Mouse (Mus musculus): ENCODE data around the gene Spem1. TPM values are rescaled to one million over a fixed set of nuclear protein-coding genes. Genes with fewer than 3 reads are reported as not detected.

The Spem1 gene
- total RNA-seq, 2 experiments from 2014 or later, result 0.34 to 0.54 TPM

DNA sequence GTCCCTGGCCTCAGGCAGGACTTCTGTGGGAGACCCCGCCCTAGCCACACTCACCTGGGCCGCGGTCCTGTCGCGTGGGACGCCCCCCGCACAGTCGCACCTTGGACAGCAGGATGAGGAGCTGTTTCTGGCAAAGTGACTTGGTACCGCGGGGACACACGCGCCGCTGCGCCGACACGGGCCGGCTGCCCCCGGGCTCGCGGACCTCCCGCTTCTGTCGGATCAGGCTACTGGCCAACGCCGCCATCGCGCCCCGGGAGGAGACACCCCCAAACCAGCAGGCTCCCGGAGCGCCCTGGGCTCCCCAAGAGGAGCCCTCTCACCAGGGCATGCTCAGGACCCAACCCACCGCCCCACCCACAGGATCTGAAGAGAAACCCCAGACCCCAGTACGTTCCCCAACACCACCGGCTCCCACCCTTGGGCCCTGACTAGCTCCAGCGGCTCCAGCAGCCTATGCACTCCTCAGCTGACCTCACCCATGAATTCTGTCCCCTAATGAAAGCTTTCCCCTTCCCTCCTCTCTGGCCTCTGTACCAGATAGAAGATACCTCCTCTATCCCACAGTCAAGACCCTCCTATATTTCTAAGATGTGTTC is 20.5 kb downstream of the Spem1 start, which contains the start of gene Fgf11:
TSS of gene Fgf11 (minus strand) at position 479 of the 599 bp plus-strand sequence.
- DNase-seq (ENCODE audit: low spot score in 2 of 2), result peak in 1 of 2 experiments; percentile 47

DNA sequence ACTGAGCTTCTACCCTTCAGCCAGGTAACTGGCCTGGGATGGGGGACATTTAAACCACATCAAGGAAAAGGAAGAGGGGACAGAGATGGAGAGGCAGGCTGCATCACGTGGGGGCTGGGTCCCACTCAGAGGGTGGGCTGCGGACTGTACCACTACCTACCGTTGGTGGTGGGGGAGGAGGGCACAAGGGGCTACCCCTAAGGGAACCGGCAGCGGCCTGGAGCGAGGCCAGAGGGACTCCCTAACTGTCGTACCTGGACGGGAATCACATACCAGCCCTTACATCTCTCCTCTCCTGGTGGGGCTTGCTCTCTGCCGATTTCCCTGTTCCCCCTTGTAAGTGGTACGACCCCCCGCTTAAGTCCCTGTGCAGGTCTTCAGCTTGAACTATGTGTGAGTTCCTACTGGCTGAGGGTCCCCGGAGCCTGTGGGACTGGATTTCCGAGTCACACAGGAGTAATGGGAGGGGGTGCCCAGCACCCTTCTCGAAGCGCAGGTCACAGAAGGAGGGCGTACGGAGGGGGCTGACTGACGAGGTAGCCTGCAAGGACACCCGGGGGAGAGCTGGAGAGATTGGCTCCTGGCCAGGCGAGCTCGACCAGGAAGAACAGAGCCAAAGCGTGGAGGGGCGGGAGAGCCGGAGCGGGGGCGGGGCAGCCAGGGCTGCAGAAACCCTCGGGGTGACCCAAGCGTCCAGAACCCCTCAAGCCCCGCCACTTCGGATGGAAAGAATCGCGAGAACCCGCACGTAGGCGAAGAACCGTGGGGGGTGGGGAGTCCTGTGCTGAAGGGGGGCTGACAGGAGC is 21.4 kb downstream of the Spem1 start:
- peak; percentile 79 to 85 for DNase-seq (ENCODE audit: low spot score in 2 of 2)

DNA sequence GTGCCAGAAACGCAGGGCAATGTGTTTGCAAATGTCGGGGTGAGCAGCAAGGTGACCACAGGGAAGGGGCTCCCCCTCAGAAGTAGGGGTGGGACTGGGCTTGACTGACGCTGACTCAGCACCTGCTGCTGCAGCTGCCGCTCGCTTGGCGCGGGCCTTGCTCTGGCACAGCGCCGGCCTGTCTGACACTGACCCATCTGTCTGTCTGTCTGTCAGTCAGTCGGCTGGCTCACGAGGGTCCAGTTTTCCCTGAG is 21.9 kb downstream of the Spem1 start:
- peak; percentile 78 to 79 for DNase-seq (ENCODE audit: low spot score in 2 of 2)

GRCm38 (mm10) chr11:69799394-69800137 is 22.4 kb downstream of the Spem1 start:
- peak; percentile 38 to 46 for DNase-seq (ENCODE audit: low spot score in 2 of 2)

DNA sequence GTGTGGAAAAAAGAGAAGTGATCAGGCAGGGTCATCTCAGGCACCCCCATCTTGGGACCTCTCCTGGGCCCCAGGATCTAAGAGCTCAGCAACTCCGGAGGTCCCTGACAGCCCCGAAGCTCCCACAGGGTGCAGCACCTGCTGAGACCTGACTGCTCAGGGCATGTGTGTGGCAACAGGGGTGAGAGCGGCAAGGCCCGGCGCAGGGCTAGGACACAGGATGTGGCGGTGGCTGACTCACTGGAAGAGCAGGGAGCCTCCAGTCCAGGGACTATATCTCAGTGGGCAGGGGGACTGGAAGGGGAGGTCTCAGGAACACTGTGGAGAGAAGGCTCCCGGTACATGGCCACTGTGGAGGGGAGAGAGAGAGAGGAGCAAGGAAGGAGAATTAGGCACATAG is 24.1 kb downstream of the Spem1 start:
- no peak for DNase-seq (ENCODE audit: low spot score in 2 of 2)

DNA sequence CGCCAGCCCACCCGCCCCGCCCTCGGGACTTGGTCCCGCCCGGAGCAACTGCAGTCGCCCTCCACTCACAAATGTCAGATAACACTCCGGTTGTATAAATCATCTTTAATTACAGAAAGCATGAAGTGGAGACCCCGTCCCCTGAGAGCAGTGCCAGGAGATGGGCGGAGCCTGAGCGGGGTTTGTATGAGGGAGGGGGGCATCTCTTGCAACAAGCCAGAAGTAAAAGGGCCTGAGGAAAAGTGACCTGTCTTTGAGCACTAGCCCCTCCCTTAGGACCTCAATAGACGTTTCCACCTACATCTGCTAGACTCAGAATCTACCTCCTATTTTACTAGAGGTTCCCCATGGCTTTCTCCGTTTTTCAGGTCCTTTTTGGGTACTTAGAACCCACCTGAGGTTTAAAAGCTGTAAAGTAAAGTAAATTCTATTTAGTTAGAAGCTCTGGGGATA is 26.0 kb downstream of the Spem1 start:
- no peak for DNase-seq (ENCODE audit: low spot score in 2 of 2)

DNA sequence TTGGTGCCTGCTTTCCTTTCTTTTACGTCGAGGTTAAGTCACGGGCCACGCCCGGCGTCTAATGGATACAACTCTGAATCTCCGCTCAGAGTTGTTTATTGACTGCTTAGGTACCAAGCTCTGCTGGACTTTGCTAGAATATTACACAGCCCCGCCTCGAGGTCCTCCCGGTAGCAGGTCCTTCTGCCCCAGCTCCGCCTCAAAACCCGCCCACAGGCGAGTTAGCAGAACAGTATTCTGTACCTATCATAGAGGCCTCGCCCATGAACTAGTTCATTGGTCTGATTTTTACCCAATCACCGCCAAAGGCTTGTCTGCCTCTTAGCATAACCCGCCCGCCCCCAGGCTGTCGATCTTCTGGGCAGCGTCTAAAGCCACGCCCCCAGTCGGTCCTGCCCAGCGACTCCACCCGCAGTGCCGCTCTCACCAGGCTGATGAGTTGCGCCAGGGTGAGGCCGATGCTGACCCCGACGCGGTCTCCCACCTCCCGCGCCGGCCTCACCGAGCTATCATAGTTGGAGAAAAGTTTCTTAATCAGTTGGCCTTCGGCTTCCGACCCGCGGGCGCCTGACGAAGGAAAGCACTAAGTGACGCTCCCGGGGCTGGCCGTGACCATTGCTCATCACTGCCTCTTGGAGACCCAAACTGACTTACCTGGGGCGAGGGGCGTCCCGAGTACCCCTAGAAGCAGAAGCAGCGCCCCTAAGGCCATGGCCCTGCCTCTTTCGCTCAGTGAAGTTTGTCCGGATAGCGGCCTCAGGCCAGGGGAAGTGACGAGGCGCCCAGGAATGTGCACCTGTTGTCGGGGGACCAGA is 26.6 kb downstream of the Spem1 start, which contains the start of gene Chrnb1:
TSS of gene Chrnb1 (minus strand) at position 776 of the 815 bp plus-strand sequence.
- peak; percentile 83 to 88 for DNase-seq (ENCODE audit: low spot score in 2 of 2)

- no peak for DNase-seq (ENCODE audit: low spot score in 2 of 2)
Observed at GRCm38 (mm10) chr11:69793429-69793828, 28.6 kb downstream of the Spem1 start.

GRCm38 (mm10) chr11:69791420-69791819 is 30.6 kb downstream of the Spem1 start:
- DNase-seq (ENCODE audit: low spot score in 2 of 2), result no peak

DNA sequence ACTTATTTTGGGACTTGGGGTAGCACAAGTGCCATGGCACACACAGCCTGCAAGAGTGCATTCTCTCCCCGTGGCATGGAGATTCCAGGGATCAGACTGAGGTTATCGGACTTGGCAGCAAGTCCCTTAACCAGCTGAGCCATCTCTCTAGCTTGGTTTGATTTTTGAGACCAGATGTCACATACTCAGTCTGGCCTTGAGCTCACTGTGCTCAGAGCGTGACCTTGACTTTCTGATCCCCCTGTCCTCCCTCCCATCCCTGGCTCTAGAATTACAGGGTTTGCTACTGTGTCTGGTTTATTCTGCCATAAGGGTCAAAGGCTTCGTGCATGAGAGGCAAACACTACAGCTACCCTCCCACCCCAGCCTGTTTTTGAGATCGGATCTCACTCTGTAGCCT is 32.5 kb downstream of the Spem1 start:
- no peak for DNase-seq (ENCODE audit: low spot score in 2 of 2)

GRCm38 (mm10) chr11:69787306-69787705 is 34.7 kb downstream of the Spem1 start:
- DNase-seq (ENCODE audit: low spot score in 2 of 2), result no peak

DNA sequence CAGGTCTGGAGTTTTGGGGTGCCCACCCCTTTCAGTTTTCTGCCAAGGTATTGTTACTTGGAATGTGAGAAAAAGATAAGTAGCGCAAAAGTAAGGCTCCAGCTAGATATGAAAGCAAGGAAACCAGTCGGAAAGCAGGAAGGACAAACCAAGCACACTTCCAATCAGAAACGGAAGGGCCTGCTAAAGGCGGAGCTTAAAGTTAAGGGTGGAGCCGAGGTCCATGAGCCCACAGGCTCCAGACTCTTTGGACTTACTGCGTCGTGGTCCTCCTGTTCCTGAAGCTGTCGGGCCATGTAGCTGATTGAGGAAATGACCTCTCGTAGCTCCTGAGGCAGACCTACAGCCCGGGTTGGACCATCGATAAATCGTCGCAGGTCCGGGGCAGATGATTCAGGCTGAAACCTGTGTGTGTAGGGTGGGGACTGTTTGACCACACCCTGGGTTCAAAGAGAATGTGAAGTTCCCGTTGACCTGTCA is 37.1 kb downstream of the Spem1 start:
- DNase-seq (ENCODE audit: low spot score in 2 of 2), result no peak

DNA sequence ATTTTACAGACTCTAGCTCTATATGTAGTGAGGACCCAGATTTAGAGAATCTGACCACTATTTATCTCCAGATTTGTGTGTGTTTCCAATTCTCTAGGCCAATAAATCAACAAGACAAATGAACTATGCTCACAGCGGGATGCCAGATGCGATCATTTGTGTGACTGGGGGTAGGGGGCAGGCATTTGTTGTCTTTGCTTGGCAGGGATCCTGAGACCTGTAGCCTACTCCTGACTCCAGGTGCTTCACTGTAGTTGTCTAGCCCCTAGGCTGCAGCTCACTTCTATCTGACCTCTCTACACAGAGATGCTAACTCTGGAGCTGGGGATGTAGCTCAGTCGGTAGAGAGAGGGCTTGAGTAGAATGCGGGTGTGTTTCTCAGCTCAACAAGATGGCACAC is 40.2 kb downstream of the Spem1 start:
- no peak for DNase-seq (ENCODE audit: low spot score in 2 of 2)

- DNase-seq (ENCODE audit: low spot score in 2 of 2), result no peak
Observed at GRCm38 (mm10) chr11:69778985-69779384, 43.0 kb downstream of the Spem1 start.

DNA sequence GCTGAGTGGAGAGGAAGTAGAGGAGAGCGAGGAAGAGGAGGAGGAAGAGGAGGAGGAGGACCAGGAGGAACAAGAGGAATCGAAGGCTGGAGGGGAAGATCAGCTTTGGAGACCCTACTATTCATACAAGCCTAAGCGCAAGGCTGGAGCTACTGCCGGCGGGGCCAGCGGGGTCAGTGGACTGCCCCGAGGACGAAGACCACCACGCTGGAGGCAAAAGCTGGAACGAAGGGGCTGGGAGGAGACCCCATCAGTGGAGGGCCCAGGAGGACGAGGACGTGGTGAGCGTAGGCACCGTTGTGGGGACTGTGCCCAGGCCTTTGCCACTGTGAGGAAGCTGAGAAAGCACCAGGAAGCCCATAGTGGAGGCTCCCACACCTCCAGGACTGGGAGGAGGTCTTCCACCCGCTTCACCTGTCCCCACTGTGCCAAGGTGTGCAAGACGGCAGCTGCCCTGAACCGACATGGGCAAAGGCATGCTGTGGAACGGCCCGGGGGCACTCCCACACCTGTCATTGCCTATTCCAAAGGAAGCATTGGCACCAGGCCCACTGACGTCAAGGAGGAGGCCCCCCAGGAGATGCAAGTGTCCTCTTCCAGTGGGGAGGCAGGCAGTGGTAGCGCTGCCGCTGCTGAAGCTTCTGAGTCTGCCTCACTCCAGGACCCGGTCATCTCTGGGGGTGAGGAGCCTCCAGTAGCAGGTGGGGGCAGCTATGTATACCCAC is 43.6 kb downstream of the Spem1 start:
- no peak for DNase-seq (ENCODE audit: low spot score in 2 of 2)

GRCm38 (mm10) chr11:69777504-69778257 is 44.3 kb downstream of the Spem1 start:
- no peak for DNase-seq (ENCODE audit: low spot score in 2 of 2)

DNA sequence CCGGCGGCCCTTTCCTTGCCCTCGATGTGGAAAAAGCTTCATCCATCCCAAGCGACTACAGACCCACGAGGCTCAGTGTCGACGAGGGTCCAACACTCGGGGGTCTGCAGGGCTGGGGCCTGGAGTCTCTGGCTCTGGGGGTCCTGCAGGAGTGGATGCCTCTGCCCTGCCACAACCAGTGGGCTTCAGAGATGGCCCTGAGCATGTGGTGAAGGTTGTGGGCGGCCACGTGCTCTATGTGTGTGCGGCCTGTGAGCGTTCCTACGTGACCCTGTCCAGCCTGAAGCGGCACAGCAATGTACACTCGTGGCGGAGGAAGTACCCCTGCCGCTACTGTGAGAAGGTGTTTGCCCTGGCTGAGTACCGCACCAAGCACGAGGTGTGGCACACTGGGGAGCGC is 45.5 kb downstream of the Spem1 start:
- no peak for DNase-seq (ENCODE audit: low spot score in 2 of 2)

GRCm38 (mm10) chr11:69775716-69776115 is 46.3 kb downstream of the Spem1 start:
- DNase-seq (ENCODE audit: low spot score in 2 of 2), result no peak

DNA sequence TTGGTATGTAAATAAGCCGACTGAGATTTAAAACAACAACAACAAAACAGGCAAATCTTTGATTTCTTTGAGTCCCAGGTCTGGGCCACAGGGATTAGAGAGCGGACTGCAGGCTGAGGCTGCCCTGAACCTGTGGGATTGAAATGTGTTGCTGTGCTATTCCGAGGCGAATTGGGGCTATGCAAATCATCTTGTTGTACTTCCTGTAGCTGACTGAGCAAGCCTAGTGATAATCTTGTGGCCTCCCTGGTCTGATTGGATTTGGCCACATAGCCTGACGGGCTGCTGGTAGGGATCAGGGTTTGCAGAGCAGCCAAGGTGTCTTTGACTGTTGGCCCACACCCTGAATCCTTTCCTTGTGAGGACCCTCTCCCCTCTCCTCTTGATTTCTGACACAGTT is 47.0 kb downstream of the Spem1 start:
- no peak for DNase-seq (ENCODE audit: low spot score in 2 of 2)

Data from layer of hippocampus, postnatal 10 days (tissue).